Mouse (Mus musculus): ENCODE data around the gene Sost.
A peak's percentile ranks its signal among the peaks of the same experiment; 100 is the strongest.

Sost gene

GRCm38 (mm10) chr11:101983431-101983921 lies 16.7 kb upstream of the Sost start:
- no peak for DNase-seq (ENCODE audit: low spot score)

GRCm38 (mm10) chr11:101982981-101983411 lies 16.2 kb upstream of the Sost start:
- DNase-seq (ENCODE audit: low spot score): no peak

- no peak for DNase-seq (ENCODE audit: low spot score)
Observed at GRCm38 (mm10) chr11:101981850-101982249, 15.0 kb upstream of the Sost start.

GRCm38 (mm10) chr11:101980603-101981157 lies 13.9 kb upstream of the Sost start:
- no peak for DNase-seq (ENCODE audit: low spot score)

- DNase-seq (ENCODE audit: low spot score): no peak
Observed at GRCm38 (mm10) chr11:101979140-101979539, 12.3 kb upstream of the Sost start.

GRCm38 (mm10) chr11:101976949-101977348 lies 10.1 kb upstream of the Sost start:
- DNase-seq (ENCODE audit: low spot score): no peak

GRCm38 (mm10) chr11:101974923-101975322 lies 8.1 kb upstream of the Sost start:
- no peak for DNase-seq (ENCODE audit: low spot score)

- DNase-seq (ENCODE audit: low spot score): no peak
Observed at GRCm38 (mm10) chr11:101974181-101974580, 7.4 kb upstream of the Sost start.

GRCm38 (mm10) chr11:101973496-101973895 lies 6.7 kb upstream of the Sost start:
- no peak for DNase-seq (ENCODE audit: low spot score)

- DNase-seq (ENCODE audit: low spot score): no peak
Observed at GRCm38 (mm10) chr11:101972651-101973050, 5.8 kb upstream of the Sost start.

GRCm38 (mm10) chr11:101972097-101972496 lies 5.3 kb upstream of the Sost start:
- DNase-seq (ENCODE audit: low spot score): no peak

GRCm38 (mm10) chr11:101971410-101971809 lies 4.6 kb upstream of the Sost start:
- peak; percentile 53 for DNase-seq (ENCODE audit: low spot score)

- DNase-seq (ENCODE audit: low spot score): no peak
Observed at GRCm38 (mm10) chr11:101969835-101970234, 3.0 kb upstream of the Sost start.

- peak; percentile 95 for DNase-seq (ENCODE audit: low spot score)
Observed at GRCm38 (mm10) chr11:101968791-101969190, 2.0 kb upstream of the Sost start.

- DNase-seq (ENCODE audit: low spot score): no peak
Observed at GRCm38 (mm10) chr11:101968311-101968710, 1.5 kb upstream of the Sost start.

GRCm38 (mm10) chr11:101965553-101965952 lies 1.3 kb downstream of the Sost start:
- no peak for DNase-seq (ENCODE audit: low spot score)

GRCm38 (mm10) chr11:101964647-101965046 lies 2.2 kb downstream of the Sost start:
- no peak for DNase-seq (ENCODE audit: low spot score)

GRCm38 (mm10) chr11:101963473-101964291 lies 3.1 kb downstream of the Sost start:
- peak; percentile 63 for DNase-seq (ENCODE audit: low spot score)

GRCm38 (mm10) chr11:101963043-101963442 lies 3.8 kb downstream of the Sost start:
- DNase-seq (ENCODE audit: low spot score): no peak

- DNase-seq (ENCODE audit: low spot score): no peak
Observed at GRCm38 (mm10) chr11:101957476-101957875, 9.3 kb downstream of the Sost start.

GRCm38 (mm10) chr11:101953441-101953840 lies 13.4 kb downstream of the Sost start:
- DNase-seq (ENCODE audit: low spot score): no peak

- no peak for DNase-seq (ENCODE audit: low spot score)
Observed at GRCm38 (mm10) chr11:101952541-101953341, 14.1 kb downstream of the Sost start.

- no peak for DNase-seq (ENCODE audit: low spot score)
Observed at GRCm38 (mm10) chr11:101950021-101950420, 16.8 kb downstream of the Sost start.

Measured in retina, embryonic 14.5 days (tissue).